Mouse (Mus musculus) lung, adult 2 months (tissue): ENCODE measurements around the gene Slc6a9. TPM values are rescaled to one million over a fixed set of nuclear protein-coding genes. Genes with fewer than 3 reads are reported as not detected.

Experiments
- DNase-seq: peaks from one replicate; pipeline ENCODE4 v3.0.0; 2022
- H3K4me1 ChIP-seq: fragments of 200-500 bp; 2 replicates; pipeline ENCODE4 v1.6.1; 2011; ENCODE audit warnings: low read length; ENCODE audit not compliant: control insufficient read depth, insufficient read depth
- H3K4me3 ChIP-seq: fragments of 200-500 bp; replicated peaks from 2 replicates; pipeline ENCODE3; 2011; ENCODE audit warnings: low read depth, mild to moderate bottlenecking, control low read depth, low read length; ENCODE audit errors: extremely low read depth
- CTCF ChIP-seq: fragments of 200-500 bp; IDR thresholded peaks from 2 replicates; pipeline ENCODE4 v1.5.1; 2011; ENCODE audit warnings: mild to moderate bottlenecking, low read length, control low read depth; ENCODE audit not compliant: insufficient read depth
- POLR2A ChIP-seq: fragments of 200-500 bp; IDR thresholded peaks from 2 replicates; pipeline ENCODE4 v1.6.1; 2011; ENCODE audit warnings: low read depth, mild to moderate bottlenecking, control low read depth, low read length, borderline replicate concordance; ENCODE audit errors: extremely low read depth
- whole genome bisulfite sequencing: fragments of 180-500 bp; shearing (Covaris S2); methylation state at CpG from one replicate; pipeline ENCODE4 v1.1.7; 2018; 5-methylcytosine and 5-hydroxymethylcytosine counted together
- polyA plus RNA-seq: library from polyadenylated mRNA; depleted of rRNA; stranded (reverse); fragments of >200 nt; gene quantifications from 2 replicates; pipeline ENCODE4 v1.2.3, GENCODE M21; 2012

Gene Slc6a9
- polyA plus RNA-seq, 1 experiment = 84.6 TPM

GRCm38 (mm10) chr4:117849506-117849905 lies 15.2 kb downstream of the Slc6a9 start:
- TF ChIP-seq POLR2A (no peak), CTCF (no peak)
- H3K4me1 ChIP-seq = no peaks in the 10 kb centered on the region
- DNase-seq = no peak
- WGBS = 88% methylated on average over 5 of the region's 5 CpGs
- no peak overlapping the region for H3K4me3 ChIP-seq

DNA sequence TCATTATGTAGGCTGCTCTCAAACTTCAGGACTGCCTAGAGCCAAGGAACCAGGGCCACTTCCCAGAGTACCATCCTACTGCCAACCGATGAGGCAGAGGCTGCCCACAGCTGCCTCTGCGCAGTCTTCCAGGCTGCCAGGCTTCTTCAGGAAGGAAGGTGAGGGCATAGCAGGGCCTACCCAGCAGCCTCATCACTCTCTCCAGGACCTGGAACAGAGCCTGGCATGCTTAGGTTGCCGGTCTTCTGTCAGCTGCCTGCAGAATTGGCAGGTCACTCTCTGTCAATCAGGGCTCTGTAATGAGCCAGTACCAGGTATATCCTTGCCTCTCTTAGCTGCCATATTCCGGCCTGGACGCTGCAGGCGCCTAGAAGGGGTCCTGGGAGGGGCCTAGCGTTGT lies 15.9 kb downstream of the Slc6a9 start:
- DNase-seq = no peak

GRCm38 (mm10) chr4:117850871-117851270 lies 16.6 kb downstream of the Slc6a9 start:
- WGBS = 74% methylated on average over 7 of the region's 7 CpGs
- Histone ChIP-seq H3K4me1 (no peaks in the 10 kb centered on the region), H3K4me3 (no peak overlapping the region)
- no peak for DNase-seq
- no peak for TF ChIP-seq CTCF
- TF ChIP-seq POLR2A = no peak

More for the DNA sequence above, 15.9 kb downstream of the Slc6a9 start:
- Histone ChIP-seq H3K4me1 (no peaks in the 10 kb centered on the region), H3K4me3 (no peak overlapping the region)
- WGBS = 80% methylated on average over 7 of the region's 7 CpGs
- TF ChIP-seq CTCF (no peak), POLR2A (no peak)

GRCm38 (mm10) chr4:117852152-117852868 lies 18.0 kb downstream of the Slc6a9 start:
- DNase-seq = no peak
- WGBS = 69% methylated on average over 10 of the region's 10 CpGs
- TF ChIP-seq CTCF (no peak), POLR2A (no peak)
- no peak overlapping the region for H3K4me3 ChIP-seq
- H3K4me1 ChIP-seq = no peaks in the 10 kb centered on the region

GRCm38 (mm10) chr4:117855146-117855545 lies 20.8 kb downstream of the Slc6a9 start:
- WGBS = 71% methylated on average over 9 of the region's 9 CpGs
- no peak for TF ChIP-seq CTCF
- TF ChIP-seq POLR2A = no peak
- H3K4me1 ChIP-seq = no peaks in the 10 kb centered on the region
- no peak overlapping the region for H3K4me3 ChIP-seq
- DNase-seq = no peak

- Histone ChIP-seq H3K4me1 (no peaks in the 10 kb centered on the region), H3K4me3 (no peak overlapping the region)
- TF ChIP-seq CTCF (peak; percentile 71), POLR2A (no peak)
- 64% methylated on average over 3 of the region's 3 CpGs for WGBS
- peak; percentile 77 for DNase-seq
These were observed 24.5 kb downstream of the Slc6a9 start for GRCm38 (mm10) chr4:117858794-117859193.

DNA sequence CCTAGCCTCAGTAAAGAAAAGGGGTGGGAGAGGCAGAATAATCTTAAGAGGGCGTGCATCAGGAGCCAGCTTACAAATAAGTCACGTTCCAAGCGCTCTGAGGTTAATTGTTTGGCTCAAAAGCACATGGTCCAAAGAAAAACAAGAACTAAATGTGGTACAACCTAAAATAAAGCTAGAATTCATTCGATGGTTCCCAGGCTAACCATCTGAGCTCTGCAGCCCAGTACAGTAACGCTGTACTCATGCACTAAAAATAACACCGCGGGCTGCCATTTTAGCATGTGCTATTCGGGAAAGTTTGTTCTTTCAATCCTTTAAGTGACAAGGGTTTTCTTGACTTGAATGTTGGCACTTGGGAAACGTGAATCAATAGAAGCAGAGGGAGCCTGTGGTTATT lies 26.3 kb downstream of the Slc6a9 start:
- TF ChIP-seq POLR2A (no peak), CTCF (no peak)
- Histone ChIP-seq H3K4me3 (no peak overlapping the region), H3K4me1 (no peaks in the 10 kb centered on the region)
- 79% methylated on average over 9 of the region's 9 CpGs for WGBS
- no peak for DNase-seq

GRCm38 (mm10) chr4:117862823-117863222 lies 28.5 kb downstream of the Slc6a9 start:
- TF ChIP-seq POLR2A = no peak
- no peak for TF ChIP-seq CTCF
- DNase-seq = no peak
- Histone ChIP-seq H3K4me1 (0 out of 2 replicates have a peak, but pooled peaks cover 2% of the 10 kb centered on the region), H3K4me3 (no peak overlapping the region)
- WGBS = 46% methylated on average over 4 of the region's 4 CpGs

DNA sequence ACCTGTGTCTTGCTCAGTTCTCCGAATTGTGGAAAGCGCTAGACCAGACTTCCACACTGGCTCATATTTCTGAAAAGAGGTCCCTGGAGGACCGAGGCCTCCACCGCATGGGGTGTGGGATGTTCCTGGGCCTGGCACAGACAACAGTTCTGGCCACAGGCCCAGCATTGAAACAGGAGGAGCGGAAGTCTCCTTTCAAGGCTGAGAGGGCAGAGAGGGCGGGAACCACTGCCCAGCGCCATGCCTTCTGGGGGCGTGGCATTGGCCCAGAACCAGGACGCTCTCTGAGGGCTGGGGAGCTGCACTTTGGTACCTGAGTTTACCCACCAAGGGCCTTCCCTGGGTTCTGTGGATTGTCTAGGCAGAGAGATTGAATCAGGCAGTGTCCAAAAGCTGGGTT lies 31.8 kb downstream of the Slc6a9 start:
- Histone ChIP-seq H3K4me1 (0 out of 2 replicates have a peak, but pooled peaks cover 2% of the 10 kb centered on the region), H3K4me3 (no peak overlapping the region)
- 21% methylated on average over 9 of the region's 9 CpGs for WGBS
- TF ChIP-seq POLR2A (no peak), CTCF (no peak)
- DNase-seq = peak; percentile 79

GRCm38 (mm10) chr4:117867000-117867399 lies 32.7 kb downstream of the Slc6a9 start:
- WGBS = 61% methylated on average over 6 of the region's 6 CpGs

GRCm38 (mm10) chr4:117867823-117868222 lies 33.5 kb downstream of the Slc6a9 start:
- WGBS = 21% methylated on average over 24 of the region's 24 CpGs
- TF ChIP-seq CTCF (peak; percentile 66), POLR2A (no peak)
- Histone ChIP-seq H3K4me1 (0 out of 2 replicates have a peak, but pooled peaks cover 2% of the 10 kb centered on the region), H3K4me3 (no peak overlapping the region)
- peak; percentile 68 for DNase-seq

More at GRCm38 (mm10) chr4:117867000-117867399, 32.7 kb downstream of the Slc6a9 start:
- no peak for DNase-seq
- TF ChIP-seq CTCF = no peak
- TF ChIP-seq POLR2A = no peak
- Histone ChIP-seq H3K4me1 (0 out of 2 replicates have a peak, but pooled peaks cover 2% of the 10 kb centered on the region), H3K4me3 (no peak overlapping the region)
